Mouse (Mus musculus) kidney, postnatal 4 days (tissue): Measurements from ENCODE around the gene Cyp19a1.

ENCODE experiments used
- DNase-seq, 2 experiments: peaks; one replicate each; pipeline ENCODE4 v3.0.0; 2021; ENCODE audit warnings: mixed read lengths in 2 of 2

Gene Cyp19a1

DNA sequence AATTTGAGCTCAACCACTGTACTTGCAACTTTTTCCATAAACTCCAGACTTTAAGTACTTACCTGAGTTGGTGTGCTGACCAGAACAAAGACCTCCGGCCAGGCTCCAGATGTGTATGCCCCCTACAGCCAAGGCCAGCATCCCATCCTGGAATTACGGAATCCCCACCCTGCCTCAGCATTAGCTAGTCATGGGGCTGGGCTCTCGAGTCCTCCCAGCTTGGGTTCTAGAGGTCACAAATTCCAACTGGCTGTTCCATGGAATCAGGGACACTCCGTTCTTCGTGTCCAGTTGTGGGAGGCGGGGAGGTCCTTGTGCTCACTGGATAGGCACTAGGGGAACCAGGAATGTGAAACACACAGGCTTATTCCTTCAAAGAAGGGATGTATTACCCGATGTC lies at the start of gene Cyp19a1:
Gene Cyp19a1, minus strand, starts transcription at position 101 of the 400 bp plus-strand sequence.
- DNase-seq: no peak

DNA sequence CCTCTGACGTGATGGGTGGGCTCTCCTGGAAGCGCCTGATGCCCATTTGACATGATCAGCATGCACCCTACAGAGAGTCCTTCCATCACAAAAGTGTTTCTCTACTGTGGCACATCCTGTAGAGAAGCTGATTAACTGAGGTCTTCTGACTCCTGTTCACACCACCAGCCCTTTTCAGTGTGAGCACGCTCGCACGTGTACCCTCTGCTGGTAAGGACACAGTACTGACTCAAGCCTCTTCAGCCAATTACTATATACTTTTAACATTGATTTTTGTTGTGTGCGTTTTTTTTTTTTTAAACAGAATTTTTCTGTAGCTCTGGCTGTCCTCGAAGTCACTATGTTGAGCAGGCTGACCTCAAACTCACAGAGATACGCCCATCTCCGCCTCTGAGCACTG lies 48.5 kb upstream of the Cyp19a1 start:
- no peak for DNase-seq

DNA sequence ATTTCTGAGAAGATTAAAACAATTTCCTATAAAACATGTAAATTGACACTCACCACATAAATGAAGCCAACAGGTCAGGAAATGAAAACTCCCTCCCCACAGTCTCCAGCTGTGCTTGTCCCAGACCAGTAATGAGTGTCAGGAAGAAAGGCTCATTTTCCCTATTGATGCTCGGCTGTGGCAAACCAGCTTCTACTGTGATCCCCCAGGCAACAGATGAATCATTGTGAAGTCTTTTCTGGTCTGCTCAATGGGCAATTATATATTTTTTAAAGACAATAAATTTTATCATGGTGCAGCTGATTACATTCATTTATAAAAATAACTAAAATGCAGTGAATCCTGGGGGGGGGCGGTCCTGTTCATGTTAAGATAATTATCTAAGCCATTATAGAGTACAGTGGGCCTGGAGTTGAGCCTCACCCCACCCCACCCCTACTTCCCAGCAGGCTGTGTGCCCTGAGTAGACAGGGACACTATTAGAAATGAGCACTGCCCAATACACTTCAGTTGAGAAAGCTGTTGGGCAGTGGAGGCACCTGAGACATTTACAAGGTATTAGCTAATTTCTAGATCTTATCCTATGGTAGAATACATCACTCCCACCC lies 40.9 kb upstream of the Cyp19a1 start:
- no peak for DNase-seq

GRCm38 (mm10) chr9:54308209-54308608 lies 40.3 kb upstream of the Cyp19a1 start:
- DNase-seq: no peak

GRCm38 (mm10) chr9:54301255-54301654 lies 33.3 kb upstream of the Cyp19a1 start:
- DNase-seq: no peak

DNA sequence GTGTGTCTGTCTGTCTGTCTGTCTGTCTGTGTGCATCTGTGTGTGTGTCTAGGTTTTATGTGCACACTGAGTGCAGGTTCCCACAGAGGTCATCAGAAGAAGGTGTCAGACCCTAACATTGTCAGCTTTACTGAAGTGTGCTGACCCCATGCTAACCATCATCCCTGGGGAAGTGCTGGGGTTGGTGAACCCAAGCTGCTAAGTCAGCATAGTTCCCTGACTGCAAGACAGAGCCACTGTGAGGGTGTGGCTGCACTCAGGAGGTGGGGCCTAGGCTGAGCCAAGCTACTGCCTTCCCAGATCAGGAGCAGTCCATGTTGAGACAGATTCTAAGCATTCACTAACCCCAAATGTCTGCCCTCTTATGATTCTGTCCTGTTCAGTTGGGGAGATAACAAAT lies 31.9 kb upstream of the Cyp19a1 start:
- DNase-seq: no peak

GRCm38 (mm10) chr9:54299389-54299788 lies 31.5 kb upstream of the Cyp19a1 start:
- DNase-seq: no peak

DNA sequence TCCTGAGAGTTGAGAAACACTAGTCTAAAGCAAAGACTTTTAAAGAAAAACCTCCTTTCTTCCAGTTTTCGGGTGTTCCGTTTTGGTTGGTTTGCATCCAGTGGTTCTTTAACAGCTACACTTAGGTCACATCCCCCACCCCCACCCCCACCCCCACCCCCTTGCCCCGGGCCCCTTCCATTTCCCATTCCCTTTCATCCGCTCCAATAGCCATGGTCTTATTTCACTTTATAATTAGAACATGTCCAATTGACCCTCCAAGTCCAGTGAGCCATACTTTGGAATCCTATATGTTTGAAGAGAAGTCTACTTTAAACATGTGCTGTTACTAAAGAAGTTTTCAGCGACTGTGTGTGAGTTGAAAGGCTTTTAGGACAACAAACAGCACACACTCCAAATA lies 19.9 kb upstream of the Cyp19a1 start:
- DNase-seq: no peak

GRCm38 (mm10) chr9:54286331-54286987 lies 18.5 kb upstream of the Cyp19a1 start, which contains the start of gene Gldn:
Gldn (plus strand) TSS chr9:54286486.
- peak; percentile 45 to 62 for DNase-seq

DNA sequence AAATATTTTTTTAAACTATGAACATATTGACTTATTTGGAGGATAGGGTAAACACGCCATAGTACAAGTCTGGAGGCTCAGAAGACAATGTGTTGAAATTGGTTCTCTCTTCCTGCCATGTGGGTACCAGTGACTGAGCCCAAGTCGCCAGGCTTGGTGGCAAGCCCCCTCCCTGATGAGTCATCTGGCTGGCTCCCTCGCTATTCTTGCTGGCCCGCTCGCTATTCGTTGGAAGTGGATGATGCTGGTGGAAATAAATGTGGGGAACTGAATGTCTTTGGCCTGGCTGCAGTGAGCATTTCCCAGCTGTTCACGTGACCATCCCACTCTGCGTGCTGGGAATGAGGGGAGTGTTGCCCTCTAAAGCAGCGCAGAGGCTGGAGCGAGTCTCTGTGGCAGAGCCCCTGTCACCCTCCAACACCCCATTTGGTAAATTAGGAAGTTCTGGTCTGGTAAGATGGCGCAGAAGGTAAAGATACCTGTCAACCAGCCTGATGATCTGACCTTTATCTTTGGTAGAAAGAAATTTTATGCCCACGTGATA lies 11.2 kb upstream of the Cyp19a1 start:
- DNase-seq: no peak

DNA sequence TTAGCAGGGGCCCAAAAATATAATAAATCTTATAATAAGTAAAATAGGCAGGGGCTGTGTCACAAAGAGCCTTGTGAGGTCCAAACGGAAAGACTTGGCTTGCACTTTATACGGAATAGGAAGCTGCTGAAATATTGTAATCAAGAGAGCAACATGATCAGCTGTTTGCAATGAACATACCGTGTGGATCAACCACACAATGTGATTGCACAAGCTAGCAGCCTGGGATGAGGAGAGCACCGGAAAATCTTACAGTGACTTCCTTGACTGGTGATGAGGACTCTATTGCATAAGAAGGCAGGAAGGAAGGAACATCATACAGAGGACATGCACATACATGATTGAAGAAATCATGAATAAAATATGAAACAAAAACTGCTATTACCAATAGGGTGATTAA lies 7.4 kb upstream of the Cyp19a1 start:
- no peak for DNase-seq

- peak; percentile 65 to 66 for DNase-seq
Observed at GRCm38 (mm10) chr9:54270889-54271288, 3.0 kb upstream of the Cyp19a1 start.

- no peak for DNase-seq
Observed at GRCm38 (mm10) chr9:54269987-54270386, 2.1 kb upstream of the Cyp19a1 start.

DNA sequence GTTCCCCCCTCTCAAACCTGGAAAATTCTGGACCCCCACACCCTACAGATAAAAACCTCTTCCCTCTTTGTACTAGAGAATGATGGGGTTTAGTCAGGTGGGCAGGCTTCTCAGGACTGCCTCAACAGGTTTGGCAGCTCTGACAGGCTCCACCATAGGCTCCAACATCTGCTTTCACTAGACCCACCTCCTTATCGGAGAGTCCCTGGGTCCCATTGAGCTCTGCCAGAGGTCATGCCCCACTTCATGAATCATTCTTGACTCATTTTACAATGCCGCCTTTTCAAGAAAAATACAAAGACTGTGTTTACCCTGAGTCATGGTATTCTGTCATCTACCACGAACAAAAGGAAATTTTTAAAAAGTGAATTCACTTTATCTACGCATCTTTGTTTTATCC lies 3.2 kb downstream of the Cyp19a1 start:
- DNase-seq: no peak

GRCm38 (mm10) chr9:54244869-54245665 lies 22.8 kb downstream of the Cyp19a1 start:
- DNase-seq: no peak

- no peak for DNase-seq
Observed at GRCm38 (mm10) chr9:54227580-54227979, 40.3 kb downstream of the Cyp19a1 start.

- DNase-seq: no peak
Observed at GRCm38 (mm10) chr9:54216511-54216910, 51.4 kb downstream of the Cyp19a1 start.

DNA sequence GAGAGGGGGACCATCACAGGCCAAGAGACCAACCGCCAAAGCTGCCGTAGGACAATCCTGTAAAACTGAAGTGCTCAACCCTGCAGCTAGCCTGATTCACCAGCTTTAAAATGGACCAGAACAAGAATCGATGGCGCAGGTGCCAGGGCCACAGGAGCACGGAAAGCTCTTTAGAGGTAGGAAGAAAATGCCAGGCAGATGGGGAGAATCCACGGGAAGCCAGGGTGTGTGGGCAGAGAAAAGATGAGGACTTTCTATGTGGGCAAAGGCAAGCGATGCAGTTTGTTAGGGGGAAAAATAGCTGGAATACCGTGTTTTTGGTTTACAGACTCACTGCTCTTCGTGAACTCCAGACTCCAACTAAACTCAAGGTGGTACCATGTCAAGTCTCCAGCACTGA lies 53.0 kb downstream of the Cyp19a1 start:
- no peak for DNase-seq

DNA sequence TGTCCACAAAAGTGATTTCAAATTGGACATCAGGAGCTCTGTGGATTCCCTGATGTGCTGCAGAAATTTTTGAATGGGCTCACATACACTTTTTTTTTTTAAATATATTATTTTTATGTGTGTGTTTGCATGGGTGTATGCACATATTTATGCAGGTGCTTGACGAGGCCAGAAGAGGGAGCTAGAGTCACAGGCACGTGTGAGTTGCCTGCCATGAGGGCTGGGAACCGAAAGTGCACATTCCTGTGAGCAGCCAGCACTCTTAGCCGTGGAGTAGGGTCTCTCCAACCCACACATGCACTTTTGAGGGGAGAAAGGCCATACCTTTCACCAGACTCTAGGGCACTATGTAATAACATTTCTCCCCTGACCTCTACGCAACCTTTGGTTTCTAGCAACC lies 73.1 kb downstream of the Cyp19a1 start:
- DNase-seq: no peak

DNA sequence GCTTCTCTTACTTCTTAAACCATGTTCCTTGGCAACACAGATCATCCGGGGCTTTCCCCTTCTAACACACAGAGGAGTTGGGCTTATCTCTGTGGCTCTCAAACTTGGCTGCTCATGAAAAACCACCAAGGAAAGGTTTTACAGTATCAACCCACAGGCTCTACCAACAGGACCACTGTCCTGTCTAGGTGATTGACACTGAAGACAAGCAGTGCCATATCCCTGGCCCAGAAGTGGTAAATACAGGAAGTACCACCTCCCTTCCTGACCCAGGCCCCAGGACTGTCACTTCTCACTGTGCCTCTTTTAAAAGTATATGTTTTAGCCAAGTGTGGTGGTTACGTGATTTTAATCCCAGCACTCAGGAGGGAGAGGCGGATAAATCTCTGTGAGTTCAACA lies 76.5 kb downstream of the Cyp19a1 start:
- no peak for DNase-seq

GRCm38 (mm10) chr9:54182484-54182883 lies 85.4 kb downstream of the Cyp19a1 start:
- DNase-seq: no peak

- DNase-seq: peak; percentile 67 to 69
Observed at GRCm38 (mm10) chr9:54181330-54181729, 86.6 kb downstream of the Cyp19a1 start.

- no peak for DNase-seq
Observed at GRCm38 (mm10) chr9:54180216-54180615, 87.7 kb downstream of the Cyp19a1 start.

GRCm38 (mm10) chr9:54169489-54169888 lies 98.4 kb downstream of the Cyp19a1 start:
- peak in 1 of 2 experiments; percentile 17 for DNase-seq
